Mouse (Mus musculus) gastrocnemius, postnatal 36 days (tissue): ENCODE results near the gene Cx3cl1. TPM values are rescaled to one million over a fixed set of nuclear protein-coding genes. Genes with fewer than 3 reads are reported as not detected.
A peak's percentile ranks its signal among the peaks of the same experiment; 100 is the strongest.

Experiments used
- DNase-seq, 2 experiments: peaks; one replicate each; pipeline ENCODE4 v3.0.0; 2022
- intact Hi-C: fragments of 180-260 bp; cut with DNase I; formaldehyde crosslinking; loops from one replicate; pipeline ENCODE4 v1.15.1; 2025
- total RNA-seq, 2 experiments: library from RNA; stranded (reverse); gene quantifications; 2 replicates each; pipeline ENCODE4 v1.2.3; 2021

Cx3cl1 gene
- total RNA-seq, 2 experiments from 2014 or later = 0.52 to 1.6 TPM

GRCm38 (mm10) chr8:94770945-94771344 lies 864 bp upstream of the Cx3cl1 start:
- DNase-seq = no peak
- intact Hi-C loops = no loop called here

- intact Hi-C loops = no loop called here
Measured at GRCm38 (mm10) chr8:94773048-94773447, 1.2 kb downstream of the Cx3cl1 start.

GRCm38 (mm10) chr8:94773700-94774171 lies 1.9 kb downstream of the Cx3cl1 start:
- no peak for DNase-seq
- intact Hi-C loops = no loop called here

More at GRCm38 (mm10) chr8:94773048-94773447, 1.2 kb downstream of the Cx3cl1 start:
- DNase-seq = no peak

- no peak for DNase-seq
- intact Hi-C loops = no loop called here
Measured at GRCm38 (mm10) chr8:94774601-94775000, 2.8 kb downstream of the Cx3cl1 start.

GRCm38 (mm10) chr8:94776346-94776745 lies 4.5 kb downstream of the Cx3cl1 start:
- no peak for DNase-seq
- intact Hi-C loops = no loop called here

- no peak for DNase-seq
- intact Hi-C loops = no loop called here
Measured at GRCm38 (mm10) chr8:94778036-94778435, 6.2 kb downstream of the Cx3cl1 start.

GRCm38 (mm10) chr8:94778473-94778872 lies 6.7 kb downstream of the Cx3cl1 start:
- intact Hi-C loops = no loop called here
- DNase-seq = no peak

GRCm38 (mm10) chr8:94778895-94779533 lies 7.2 kb downstream of the Cx3cl1 start:
- no peak for DNase-seq

GRCm38 (mm10) chr8:94779534-94780294 lies 7.9 kb downstream of the Cx3cl1 start:
- no peak for DNase-seq
- intact Hi-C loops = no loop called here

More at GRCm38 (mm10) chr8:94778895-94779533, 7.2 kb downstream of the Cx3cl1 start:
- intact Hi-C loops = no loop called here

GRCm38 (mm10) chr8:94780491-94781154 lies 8.8 kb downstream of the Cx3cl1 start:
- intact Hi-C loops = no loop called here
- DNase-seq = no peak

GRCm38 (mm10) chr8:94781155-94781837 lies 9.5 kb downstream of the Cx3cl1 start:
- DNase-seq = no peak
- intact Hi-C loops = no loop called here

GRCm38 (mm10) chr8:94781838-94782235 lies 10.0 kb downstream of the Cx3cl1 start:
- no peak for DNase-seq
- intact Hi-C loops = no loop called here

- DNase-seq = no peak
- intact Hi-C loops = no loop called here
Measured at GRCm38 (mm10) chr8:94783890-94784289, 12.1 kb downstream of the Cx3cl1 start.

- intact Hi-C loops = no loop called here
- DNase-seq = no peak
Measured at GRCm38 (mm10) chr8:94785247-94785985, 13.6 kb downstream of the Cx3cl1 start.

- no peak for DNase-seq
- intact Hi-C loops = no loop called here
Measured at GRCm38 (mm10) chr8:94785995-94786595, 14.3 kb downstream of the Cx3cl1 start.

- DNase-seq = peak in 1 of 2 experiments; percentile 24
- intact Hi-C loops = no loop called here
Measured at GRCm38 (mm10) chr8:94787524-94788501, 16.0 kb downstream of the Cx3cl1 start.

GRCm38 (mm10) chr8:94789256-94789955 lies 17.6 kb downstream of the Cx3cl1 start:
- intact Hi-C loops = no loop called here
- DNase-seq = no peak

- intact Hi-C loops = no loop called here
- no peak for DNase-seq
Measured at GRCm38 (mm10) chr8:94794368-94794767, 22.6 kb downstream of the Cx3cl1 start.
